Mouse (Mus musculus) adrenal gland, adult 18-20 months (tissue): Measurements from ENCODE around the gene Insr. TPM values are rescaled to one million over a fixed set of nuclear protein-coding genes. Genes with fewer than 3 reads are reported as not detected.

Source experiments
- DNase-seq, 2 experiments: peaks; one replicate each; pipeline ENCODE4 v3.0.0; 2021 to 2022; ENCODE audit warnings: low spot score in 2 of 2
- total RNA-seq, 2 experiments: library from RNA; stranded (reverse); gene quantifications; 1 replicate in 1 of 2; 2 replicates in 1 of 2; pipeline ENCODE4 v1.2.3; 2021

Insr gene
- total RNA-seq, 2 experiments from 2014 or later, result 121 to 156 TPM

DNA sequence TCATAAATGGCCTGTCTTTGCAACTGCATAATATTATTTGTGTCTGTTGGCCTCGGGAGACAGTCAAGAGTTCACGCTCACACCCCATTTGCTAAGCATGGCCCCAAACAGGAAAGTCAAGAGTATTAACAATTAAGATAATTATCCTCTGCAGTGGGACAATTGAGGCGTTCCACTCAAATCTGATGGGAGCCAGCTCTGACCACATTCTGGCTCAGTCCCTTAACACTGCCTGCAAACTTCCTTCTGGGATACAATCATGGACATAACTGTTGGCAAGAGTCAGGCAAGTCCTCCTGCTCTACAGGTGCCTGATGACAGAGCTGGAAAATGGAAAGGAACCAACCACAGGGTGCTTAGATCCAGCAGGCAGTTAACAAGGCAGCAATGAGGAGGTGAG is 43.1 kb downstream of the Insr start:
- DNase-seq, result no peak

GRCm38 (mm10) chr8:3234569-3234968 is 44.8 kb downstream of the Insr start:
- DNase-seq, result no peak

DNA sequence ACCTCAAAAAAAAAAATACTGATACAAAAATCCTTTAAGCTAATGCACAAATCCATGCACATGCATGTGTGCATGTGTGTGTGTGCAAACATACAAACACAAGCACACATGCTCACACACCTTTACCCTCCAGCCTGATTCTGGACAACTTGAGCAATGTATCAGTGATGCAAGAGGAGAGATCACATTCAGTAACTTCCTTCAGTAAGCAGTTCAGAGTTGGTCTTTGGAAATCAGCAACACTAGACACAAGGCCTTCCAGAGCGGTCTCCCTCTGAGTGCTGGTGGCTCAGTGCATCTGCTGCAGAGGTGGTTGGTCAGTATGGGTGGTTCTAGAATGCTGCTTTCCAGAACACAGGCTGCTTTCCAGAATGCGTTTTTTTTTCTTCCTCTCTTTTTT is 46.8 kb downstream of the Insr start:
- no peak for DNase-seq

- no peak for DNase-seq
Observed at GRCm38 (mm10) chr8:3230118-3231060, 49.0 kb downstream of the Insr start.

- DNase-seq, result no peak
Observed at GRCm38 (mm10) chr8:3227423-3227822, 52.0 kb downstream of the Insr start.

DNA sequence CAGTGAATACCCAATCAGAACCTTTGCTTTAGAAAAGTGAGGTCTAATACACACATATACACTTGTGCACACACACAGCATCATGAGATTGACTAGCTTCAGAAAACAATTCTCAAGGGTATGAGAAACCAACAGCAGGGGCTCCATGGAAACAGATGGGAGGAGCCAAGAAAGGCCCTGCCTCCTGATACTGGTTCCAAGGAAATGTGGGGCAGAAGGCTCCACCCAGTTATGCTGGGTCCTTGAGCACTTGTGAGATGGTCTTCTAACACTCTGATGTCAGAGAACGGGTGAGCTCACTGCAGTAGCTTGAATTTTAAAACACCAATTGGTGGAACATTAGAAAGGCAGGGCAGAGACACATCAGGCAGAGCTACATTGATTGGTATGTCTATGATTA is 53.7 kb downstream of the Insr start:
- DNase-seq, result no peak

DNA sequence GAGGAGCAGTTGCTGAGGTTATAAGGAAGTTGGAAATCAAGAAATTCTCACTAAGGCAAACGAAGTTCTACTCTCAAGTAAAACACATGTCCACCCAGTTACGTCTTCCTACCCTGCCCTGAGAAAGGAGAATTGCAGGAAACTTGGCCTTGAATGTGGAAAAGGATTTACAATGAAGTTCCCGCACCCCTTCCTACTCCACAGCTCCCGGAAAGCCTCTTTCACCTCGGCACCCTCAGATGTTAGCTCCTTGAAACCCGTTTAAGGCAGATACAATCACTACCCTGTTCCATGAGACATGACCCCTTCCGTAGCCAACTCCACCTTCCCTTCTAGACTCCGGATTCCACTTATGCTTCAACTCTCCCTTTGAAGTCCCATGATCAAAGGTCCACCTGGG is 54.2 kb downstream of the Insr start:
- no peak for DNase-seq

GRCm38 (mm10) chr8:3222636-3222965 is 56.8 kb downstream of the Insr start:
- DNase-seq, result no peak

DNA sequence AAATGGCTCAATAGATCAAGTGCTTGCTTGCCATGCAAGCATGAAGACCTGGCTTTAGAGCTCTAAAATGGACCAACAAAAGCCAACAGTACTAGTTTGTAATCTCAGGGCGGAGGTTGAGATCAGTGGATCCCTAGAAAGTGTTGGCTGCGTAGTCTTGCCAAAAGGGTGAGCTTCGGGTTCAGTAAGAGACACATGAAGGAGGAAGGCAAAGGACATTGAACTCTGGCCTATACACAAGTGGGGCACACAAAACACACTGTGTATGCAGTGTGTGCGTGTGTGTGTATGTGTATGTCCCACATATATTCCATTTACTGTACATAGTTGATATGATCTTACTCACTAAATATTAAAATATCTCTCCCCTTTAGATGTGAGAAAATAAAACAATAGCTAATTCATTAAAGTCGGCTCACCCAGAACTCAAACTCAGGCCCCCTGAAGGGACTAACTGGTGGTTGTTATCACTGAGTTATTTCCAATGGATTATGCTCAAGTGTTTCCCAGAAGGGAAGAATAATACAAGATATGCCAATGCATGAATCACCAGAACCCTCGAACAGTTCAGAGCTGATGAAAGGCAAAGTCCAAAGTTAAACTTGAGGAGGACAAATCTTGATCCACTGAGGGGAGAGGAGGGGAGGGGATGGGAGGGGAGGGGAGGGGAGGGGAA is 57.3 kb downstream of the Insr start:
- DNase-seq, result no peak

DNA sequence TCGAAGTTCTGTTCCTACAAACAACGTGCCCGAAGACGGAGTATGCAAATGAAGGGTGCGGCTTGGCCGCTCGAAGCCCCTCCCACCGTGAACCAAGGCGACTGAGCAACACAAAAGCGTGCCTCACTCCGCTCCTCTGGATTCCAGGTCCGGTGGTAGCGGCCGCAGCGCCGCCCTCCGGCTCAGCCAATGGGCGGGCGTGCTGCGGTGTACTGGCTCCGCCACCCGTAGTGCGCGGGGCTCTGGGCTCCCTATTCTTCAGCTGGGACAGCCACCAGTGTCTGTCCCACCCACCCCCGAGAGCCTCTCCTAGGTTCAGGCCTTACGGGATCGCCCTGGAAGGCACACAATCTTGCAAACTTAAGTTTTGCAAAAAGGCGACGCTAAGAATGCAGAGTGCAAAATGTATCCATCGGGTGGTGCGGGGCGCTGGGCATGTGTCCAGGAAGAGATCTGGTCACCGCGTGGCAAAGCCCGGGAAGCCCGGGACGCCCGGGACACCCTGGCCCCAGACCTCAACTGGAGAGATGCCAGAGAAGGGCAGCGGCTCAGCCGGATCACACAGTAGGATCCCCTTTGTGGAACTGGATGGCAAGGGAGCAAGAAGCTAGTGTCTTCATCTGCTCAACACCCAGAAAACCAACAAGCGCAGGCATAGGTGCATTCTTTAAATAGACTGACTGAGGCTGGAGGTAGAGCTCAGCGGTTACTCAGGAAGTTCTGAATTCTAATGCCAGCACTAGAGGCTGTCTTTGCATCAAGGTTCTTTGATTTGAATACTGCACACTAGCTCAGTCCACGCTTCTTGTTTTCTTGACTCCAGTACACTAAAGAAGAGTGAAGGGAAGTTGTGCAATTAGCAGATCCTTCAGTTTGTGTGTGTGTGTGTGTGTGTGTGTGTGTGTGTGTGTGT is 58.1 kb downstream of the Insr start:
- peak; percentile 74 to 80 for DNase-seq

DNA sequence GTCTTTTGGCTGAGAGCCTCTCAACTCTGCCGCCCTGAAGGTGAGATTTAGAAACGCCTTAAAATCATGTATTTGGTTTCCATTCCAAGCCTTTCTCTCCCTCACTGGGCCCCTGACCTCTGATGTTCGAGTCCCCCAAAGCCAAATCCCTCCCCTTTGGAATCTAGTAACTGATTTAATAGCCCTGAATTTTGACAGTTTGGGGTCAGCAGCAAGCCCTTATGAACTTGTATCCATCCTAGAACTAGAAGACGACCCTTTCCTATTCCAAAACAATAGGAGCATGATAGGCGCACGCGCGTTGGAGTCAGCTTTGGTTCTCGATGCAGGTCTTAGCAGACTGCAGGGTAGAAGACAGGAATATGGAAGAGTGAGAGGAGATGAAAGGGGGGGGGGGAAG is 58.9 kb downstream of the Insr start:
- no peak for DNase-seq

DNA sequence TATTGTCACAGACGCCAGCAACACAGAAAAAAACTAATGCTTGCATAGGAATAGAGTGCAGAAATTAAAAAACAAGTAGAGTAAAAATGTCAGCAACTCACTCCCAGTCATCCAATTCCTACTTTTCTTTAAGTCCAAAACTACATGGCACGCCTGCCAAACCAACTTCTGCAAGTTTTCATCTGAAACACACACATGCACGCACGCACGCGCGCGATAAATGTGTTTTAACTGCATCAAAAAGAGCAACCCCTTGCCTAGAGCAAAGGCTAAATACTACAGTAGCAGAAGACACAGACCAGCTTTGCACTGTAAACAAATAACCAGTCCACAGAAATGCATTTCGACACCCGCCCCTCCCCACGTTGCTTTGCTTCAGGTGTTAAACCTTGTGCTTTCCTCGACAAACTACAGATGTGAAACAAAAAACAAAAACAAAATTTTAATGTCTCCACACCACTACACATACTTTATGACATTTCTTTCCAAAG is 59.5 kb downstream of the Insr start:
- no peak for DNase-seq

DNA sequence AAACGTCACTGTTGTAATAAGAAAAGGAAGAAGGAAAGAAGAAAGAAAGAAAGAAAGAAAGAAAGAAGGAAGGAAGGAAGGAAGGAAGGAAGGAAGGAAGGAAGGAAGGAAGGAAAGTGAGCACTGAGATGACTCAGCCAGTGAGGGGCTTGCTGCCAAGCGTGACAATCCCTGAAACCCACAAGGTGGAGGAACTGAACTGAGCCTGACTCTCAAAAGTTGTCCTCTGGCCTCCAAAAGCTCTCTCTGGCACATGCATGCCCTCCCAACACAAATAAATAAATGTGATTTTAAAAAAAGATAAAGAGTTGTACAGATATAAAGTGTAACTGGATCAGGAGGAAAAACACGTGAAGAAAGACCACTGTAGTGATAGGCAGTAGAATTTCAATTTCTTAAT is 60.2 kb downstream of the Insr start:
- DNase-seq, result no peak

DNA sequence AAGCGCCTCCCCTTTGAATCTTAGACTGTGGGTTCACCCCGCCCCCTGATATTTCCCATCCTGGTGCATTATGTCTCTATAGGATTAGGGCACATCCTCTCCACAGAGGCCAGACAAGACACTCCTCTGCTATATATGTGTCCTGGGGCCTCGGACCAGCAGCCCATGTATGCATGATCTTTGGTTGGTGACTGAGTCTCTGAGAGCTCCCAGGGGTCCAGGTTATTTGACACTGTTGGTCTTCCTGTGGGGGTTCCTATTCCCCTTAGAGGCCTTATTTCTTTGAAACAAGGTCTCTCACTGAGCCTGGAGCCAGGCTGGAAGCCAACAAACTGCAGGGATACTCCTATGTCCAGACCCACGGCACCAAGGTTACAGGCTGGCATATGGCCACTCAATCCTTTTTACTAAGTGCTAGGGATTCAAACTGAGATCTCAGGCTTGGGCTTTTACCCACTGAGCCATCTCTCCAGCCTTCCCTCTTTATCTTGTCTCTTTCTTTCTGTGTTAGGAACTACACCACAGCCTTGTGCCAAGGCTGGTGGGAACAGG is 62.8 kb downstream of the Insr start:
- no peak for DNase-seq

DNA sequence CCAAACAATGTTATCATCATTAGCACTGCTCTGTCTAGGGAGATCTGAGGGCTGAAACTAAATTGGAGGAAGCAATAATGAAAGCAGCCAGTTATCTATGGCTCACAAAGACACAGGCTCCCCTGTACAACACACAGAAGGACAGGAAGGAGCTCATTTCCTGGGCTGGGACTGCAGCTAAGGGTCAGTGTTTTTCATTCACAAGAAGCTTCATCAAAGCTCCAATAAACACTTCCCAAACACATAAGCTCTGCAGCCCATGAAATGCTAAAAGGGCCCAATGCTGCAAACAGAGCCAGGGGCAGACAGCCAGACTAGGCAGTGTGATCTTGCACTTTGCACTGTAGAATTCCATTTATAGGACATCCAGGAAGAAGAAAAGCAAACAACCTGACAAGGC is 63.9 kb downstream of the Insr start:
- no peak for DNase-seq

GRCm38 (mm10) chr8:3214601-3215000 is 64.8 kb downstream of the Insr start:
- DNase-seq, result no peak

DNA sequence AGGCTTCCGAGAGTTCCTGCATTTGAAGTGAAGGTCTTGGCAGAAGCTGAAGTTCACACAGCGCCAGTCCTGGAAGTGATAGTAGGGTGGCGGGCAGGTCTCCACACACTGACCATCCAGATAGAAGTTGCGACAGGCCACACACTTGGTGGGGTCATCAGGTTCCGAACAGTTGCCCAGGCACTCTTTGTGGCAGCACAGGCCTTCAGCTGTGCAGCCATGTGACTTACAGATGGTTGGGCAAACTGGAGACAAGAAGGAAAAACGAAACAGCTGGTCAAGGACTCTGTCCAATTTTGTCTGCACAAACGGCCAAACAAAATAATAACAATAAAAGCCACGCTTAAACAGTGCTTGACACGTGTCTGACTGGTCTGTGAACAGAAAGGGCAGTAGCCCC is 68.0 kb downstream of the Insr start:
- DNase-seq, result no peak

- no peak for DNase-seq
Observed at GRCm38 (mm10) chr8:3209960-3210359, 69.5 kb downstream of the Insr start.

- DNase-seq, result no peak
Observed at GRCm38 (mm10) chr8:3209268-3209667, 70.1 kb downstream of the Insr start.

DNA sequence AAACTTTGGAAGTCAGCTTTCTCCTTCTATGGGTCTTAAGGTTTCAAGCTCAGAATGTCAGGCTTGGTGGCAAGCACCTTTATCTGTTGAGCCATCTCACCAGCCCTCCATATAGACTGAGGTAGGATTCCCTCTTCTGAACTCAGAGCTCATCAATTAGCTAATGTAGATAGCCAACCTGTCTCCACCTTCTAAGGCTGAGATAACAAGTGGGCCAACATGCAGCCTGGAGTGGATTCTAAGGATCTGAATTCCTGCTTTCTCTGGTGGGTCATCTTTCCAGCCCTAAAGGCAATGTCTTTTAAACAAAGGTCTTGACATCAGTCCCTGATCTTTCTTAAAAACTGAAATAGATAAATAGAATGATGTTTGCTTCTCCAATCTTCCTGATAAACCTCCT is 70.7 kb downstream of the Insr start:
- no peak for DNase-seq
